ENCODE assay signal across 9 mouse cellular contexts in genomic region chr17:5212166-5212565, GRCm38 (mm10).
DNase-seq lines count a peak whose midpoint lies in the region; ATAC-seq and TF ChIP-seq lines count a peak whose summit lies in the region.
"Had no signal": no experiment of that assay in that cellular context is flagged by ENCODE, and none has a peak within 500 bp of the region (broad histone marks: within the 10 kb centered on the region; RNA-seq: fewer than 3 reads in every experiment).

No protein-coding gene starts in this region.

- H3K27ac ChIP-seq in liver, adult 2 months (replicated peaks; ENCODE audit: insufficient read depth, low read depth, low read length): no peak overlapping the region
- H3K27ac ChIP-seq in liver, embryonic 11.5 days (ENCODE audit: low read depth, low read length): no peak overlapping the region
- H3K27ac ChIP-seq in heart, embryonic 13.5 days (replicated peaks): peak overlapping the region; percentile 6; the same call in 1 of the 2 replicates
- peak overlapping the region; percentile 59 for H3K27ac ChIP-seq in neural tube, embryonic 12.5 days
- no peak overlapping the region for H3K27ac ChIP-seq in liver, postnatal 0 days (ENCODE audit: low read depth)
- H3K27ac ChIP-seq: liver, embryonic 14.5 days had no signal

- no peaks in the 10 kb centered on the region for H3K36me3 ChIP-seq in liver, adult 2 months (ENCODE audit: control insufficient read depth, insufficient read depth, low read length)
- no peaks in the 10 kb centered on the region for H3K36me3 ChIP-seq in liver, embryonic 11.5 days (ENCODE audit: control insufficient read depth, insufficient read depth, low read length)
- no peaks in the 10 kb centered on the region for H3K36me3 ChIP-seq in heart, embryonic 13.5 days
- no peaks in the 10 kb centered on the region for H3K36me3 ChIP-seq in neural tube, embryonic 12.5 days
- no peaks in the 10 kb centered on the region; the same call in 1 of the 2 replicates for H3K36me3 ChIP-seq in liver, postnatal 0 days (replicated peaks; ENCODE audit: insufficient read depth, low read length)

- no peaks in the 10 kb centered on the region for H3K27me3 ChIP-seq in liver, adult 2 months (ENCODE audit: control insufficient read depth, insufficient read depth, low read length)
- no peaks in the 10 kb centered on the region for H3K27me3 ChIP-seq in liver, embryonic 11.5 days (replicated peaks; ENCODE audit: control insufficient read depth, insufficient read depth, low read length)
- H3K27me3 ChIP-seq in heart, embryonic 13.5 days (replicated peaks): no peaks in the 10 kb centered on the region
- H3K27me3 ChIP-seq in neural tube, embryonic 12.5 days (replicated peaks): no peaks in the 10 kb centered on the region
- H3K27me3 ChIP-seq in liver, postnatal 0 days (ENCODE audit: insufficient read depth, low read length): no peaks in the 10 kb centered on the region

- no peak for ATAC-seq in liver, embryonic 11.5 days (replicated peaks; ENCODE audit: low FRiP score)
- no peak for ATAC-seq in heart, embryonic 13.5 days (ENCODE audit: extremely low read depth, insufficient number of reproducible peaks, low FRiP score, low TSS enrichment)
- peak; percentile 35; the same call in 1 of the 2 replicates for ATAC-seq in neural tube, embryonic 12.5 days (ENCODE audit: low FRiP score, low read depth)
- ATAC-seq in liver, postnatal 0 days: no peak

- no peaks in the 10 kb centered on the region for H3K9me3 ChIP-seq in liver, embryonic 11.5 days (ENCODE audit: control insufficient read depth, low read length)
- H3K9me3 ChIP-seq in heart, embryonic 13.5 days: no peaks in the 10 kb centered on the region
- no peaks in the 10 kb centered on the region for H3K9me3 ChIP-seq in neural tube, embryonic 12.5 days
- H3K9me3 ChIP-seq in liver, postnatal 0 days (ENCODE audit: low read length): no peaks in the 10 kb centered on the region

- TF ChIP-seq CTCF in liver, adult 2 months (IDR thresholded peaks at IDR 0.05; ENCODE audit: low read depth, low read length): no peak
- TF ChIP-seq CTCF in liver, postnatal 0 days (IDR thresholded peaks at IDR 0.05; ENCODE audit: low read depth): no peak

- peaks cover 16% of the 10 kb centered on the region; the same call in 1 of the 2 replicates for H3K79me2 ChIP-seq in liver, adult 2 months (ENCODE audit: control insufficient read depth, insufficient read depth, low read length)

- no peak overlapping the region for H3K4me3 ChIP-seq in liver, adult 2 months (ENCODE audit: insufficient read depth, low read depth, low read length)
- H3K4me3 ChIP-seq in liver, embryonic 11.5 days (ENCODE audit: low read depth, low read length): no peak overlapping the region
- H3K4me3 ChIP-seq in heart, embryonic 13.5 days: no peak overlapping the region
- no peak overlapping the region for H3K4me3 ChIP-seq in neural tube, embryonic 12.5 days
- H3K4me3 ChIP-seq in liver, postnatal 0 days (ENCODE audit: low read depth, low read length): no peak overlapping the region

- peak; percentile 70 for DNase-seq in liver, adult 2 months (ENCODE audit: extremely low read depth, low read depth, low spot score)
- DNase-seq in liver, embryonic 11.5 days (ENCODE audit: low spot score): no peak
- peak; percentile 74 for DNase-seq in cerebellum, adult 11-12 months
- DNase-seq in left cerebral cortex, adult 8-10 months (ENCODE audit: low spot score in 2 of 2): no peak
- no peak for DNase-seq in liver, postnatal 0 days
- DNase-seq in testis, postnatal 10 days (ENCODE audit: low spot score): no peak

- peaks cover 13% of the 10 kb centered on the region for H3K4me1 ChIP-seq in liver, adult 2 months (ENCODE audit: control insufficient read depth, insufficient read depth, low read length)
- peaks cover 12% of the 10 kb centered on the region; the same call in 1 of the 2 replicates for H3K4me1 ChIP-seq in liver, embryonic 11.5 days (replicated peaks; ENCODE audit: control insufficient read depth, insufficient read depth, low read length)
- peaks cover 56% of the 10 kb centered on the region for H3K4me1 ChIP-seq in heart, embryonic 13.5 days
- H3K4me1 ChIP-seq in neural tube, embryonic 12.5 days: peaks cover 41% of the 10 kb centered on the region
- H3K4me1 ChIP-seq in liver, postnatal 0 days (ENCODE audit: insufficient read depth): peaks cover 27% of the 10 kb centered on the region

- no peak overlapping the region for H3K9ac ChIP-seq in liver, adult 2 months (ENCODE audit: low read depth, low read length)
- H3K9ac ChIP-seq in liver, embryonic 11.5 days (ENCODE audit: low read depth, low read length): no peak overlapping the region
- no peak overlapping the region for H3K9ac ChIP-seq in heart, embryonic 13.5 days
- H3K9ac ChIP-seq in neural tube, embryonic 12.5 days: no peak overlapping the region
- H3K9ac ChIP-seq in liver, postnatal 0 days (replicated peaks): no peak overlapping the region
- H3K9ac ChIP-seq: liver, embryonic 14.5 days had no signal

- TF ChIP-seq EP300 in liver, postnatal 0 days (IDR thresholded peaks at IDR 0.05; ENCODE audit: low read depth): no peak

- H3K4me2 ChIP-seq in liver, embryonic 11.5 days: no peak overlapping the region
- peak overlapping the region; percentile 1 for H3K4me2 ChIP-seq in heart, embryonic 13.5 days
- H3K4me2 ChIP-seq in neural tube, embryonic 12.5 days (replicated peaks): peak overlapping the region; percentile 16
- no peak overlapping the region for H3K4me2 ChIP-seq in liver, postnatal 0 days (ENCODE audit: low read depth, low read length)

- 47% methylated on average over 12 of the region's 12 CpGs for WGBS in liver, adult 2 months
- WGBS in liver, embryonic 11.5 days: 71% methylated on average over 12 of the region's 12 CpGs
- WGBS in heart, embryonic 13.5 days: 32% methylated on average over 12 of the region's 12 CpGs
- WGBS in neural tube, embryonic 12.5 days: 44% methylated on average over 12 of the region's 12 CpGs
- WGBS in liver, postnatal 0 days (ENCODE audit: insufficient replicate concordance): 67% methylated on average over 12 of the region's 12 CpGs

- TF ChIP-seq POLR2A in liver, adult 2 months (IDR thresholded peaks at IDR 0.05; ENCODE audit: extremely low read depth, insufficient read depth, low read length): no peak

Comparison
In these comparisons a context has a peak if more than half of its experiments do, and no peak if none do; other contexts are left out.
1. DNase-seq: peak in liver, adult 2 months (single experiment) and cerebellum, adult 11-12 months (single experiment); none in liver, embryonic 11.5 days (single experiment), left cerebral cortex, adult 8-10 months (0 of 2), liver, postnatal 0 days (single experiment) and testis, postnatal 10 days (single experiment).
2. H3K27ac ChIP-seq: peak in heart, embryonic 13.5 days (single experiment) and neural tube, embryonic 12.5 days (single experiment); none in liver, adult 2 months (single experiment), liver, embryonic 11.5 days (single experiment) and liver, postnatal 0 days (single experiment).
3. H3K4me2 ChIP-seq: peak in heart, embryonic 13.5 days (single experiment) and neural tube, embryonic 12.5 days (single experiment); none in liver, embryonic 11.5 days (single experiment) and liver, postnatal 0 days (single experiment).